In genomic region chr16:73367226-73367840, GRCm38 (mm10) we compare ENCODE assay signal across 7 mouse cellular contexts.
A peak's percentile ranks its signal among the peaks of the same experiment; 100 is the strongest.
DNase-seq lines count a peak whose midpoint lies in the region; ATAC-seq lines count a peak whose summit lies in the region.

No protein-coding gene starts in this region.

- H3K4me3 ChIP-seq in kidney, embryonic 15.5 days (replicated peaks), result 0 out of 2 replicates have a peak overlapping the region, but pooled peaks have one; percentile 2
- no peak overlapping the region for H3K4me3 ChIP-seq in hindbrain, embryonic 15.5 days
- no peak overlapping the region for H3K4me3 ChIP-seq in neural tube, embryonic 15.5 days (replicated peaks)

- H3K36me3 ChIP-seq in kidney, embryonic 15.5 days, result no peaks in the 10 kb centered on the region
- no peaks in the 10 kb centered on the region for H3K36me3 ChIP-seq in hindbrain, embryonic 15.5 days
- no peaks in the 10 kb centered on the region for H3K36me3 ChIP-seq in neural tube, embryonic 15.5 days

- H3K27me3 ChIP-seq in kidney, embryonic 15.5 days, result no peaks in the 10 kb centered on the region
- no peaks in the 10 kb centered on the region for H3K27me3 ChIP-seq in hindbrain, embryonic 15.5 days
- H3K27me3 ChIP-seq in neural tube, embryonic 15.5 days (replicated peaks), result no peaks in the 10 kb centered on the region

- no peak overlapping the region for H3K9ac ChIP-seq in kidney, embryonic 15.5 days
- H3K9ac ChIP-seq in hindbrain, embryonic 15.5 days, result no peak overlapping the region
- no peak overlapping the region for H3K9ac ChIP-seq in neural tube, embryonic 15.5 days (replicated peaks)

- no peaks in the 10 kb centered on the region for H3K9me3 ChIP-seq in kidney, embryonic 15.5 days (replicated peaks)
- no peaks in the 10 kb centered on the region for H3K9me3 ChIP-seq in hindbrain, embryonic 15.5 days
- H3K9me3 ChIP-seq in neural tube, embryonic 15.5 days (replicated peaks), result no peaks in the 10 kb centered on the region

- DNase-seq in kidney, adult 18-20 months, result no peak
- peak; percentile 28 for DNase-seq in embryo, embryonic 11 days
- no peak for DNase-seq in cerebellum, postnatal 4 days (ENCODE audit: low spot score in 2 of 2)
- DNase-seq in adrenal gland, postnatal 4 days (ENCODE audit: low spot score in 2 of 2), result no peak

- no peak overlapping the region for H3K27ac ChIP-seq in kidney, embryonic 15.5 days
- H3K27ac ChIP-seq in hindbrain, embryonic 15.5 days (replicated peaks), result no peak overlapping the region
- H3K27ac ChIP-seq in neural tube, embryonic 15.5 days (replicated peaks), result no peak overlapping the region; the same call in 1 of the 2 replicates

- ATAC-seq in kidney, embryonic 15.5 days (replicated peaks; ENCODE audit: low FRiP score), result no peak
- ATAC-seq in hindbrain, embryonic 15.5 days (ENCODE audit: low FRiP score, low read depth), result no peak
- ATAC-seq in neural tube, embryonic 15.5 days (ENCODE audit: low FRiP score), result peak; percentile 53; the same call in 1 of the 2 replicates

- 66% methylated on average over 17 of the region's 17 CpGs for WGBS in kidney, embryonic 15.5 days
- 42% methylated on average over 17 of the region's 17 CpGs for WGBS in hindbrain, embryonic 15.5 days
- whole genome bisulfite sequencing in neural tube, embryonic 15.5 days, result 32% methylated on average over 17 of the region's 17 CpGs

- peaks cover 5% of the 10 kb centered on the region; the same call in 1 of the 2 replicates for H3K4me1 ChIP-seq in kidney, embryonic 15.5 days
- H3K4me1 ChIP-seq in hindbrain, embryonic 15.5 days (replicated peaks), result peaks cover 20% of the 10 kb centered on the region
- H3K4me1 ChIP-seq in neural tube, embryonic 15.5 days, result peaks cover 15% of the 10 kb centered on the region

- peak overlapping the region; percentile 40 for H3K4me2 ChIP-seq in kidney, embryonic 15.5 days
- peak overlapping the region; percentile 22 for H3K4me2 ChIP-seq in hindbrain, embryonic 15.5 days
- H3K4me2 ChIP-seq in neural tube, embryonic 15.5 days, result peak overlapping the region; percentile 29
